Mouse (Mus musculus) left cerebral cortex, adult 2 months (tissue): ENCODE results near the gene Trat1. TPM values are rescaled to one million over a fixed set of nuclear protein-coding genes. Genes with fewer than 3 reads are reported as not detected.

Experiments
- DNase-seq, 2 experiments: peaks; one replicate each; pipeline ENCODE4 v3.0.0; 2021 to 2022; ENCODE audit warnings: low spot score in 2 of 2, mixed read lengths in 1 of 2; ENCODE audit errors: extremely low spot score in 1 of 2
- H3K27ac ChIP-seq: fragments of 200-600 bp; 2 replicates; pipeline ENCODE4 v1.8.1; 2022
- H3K4me3 ChIP-seq: fragments of 200-600 bp; 2 replicates; pipeline ENCODE4 v1.8.1; 2022
- CTCF ChIP-seq: fragments of 200-600 bp; IDR thresholded peaks from 2 replicates; pipeline ENCODE4 v1.8.1; 2022; ENCODE audit warnings: antibody characterized with exemption, mild to moderate bottlenecking, moderate library complexity
- intact Hi-C: fragments of 180-260 bp; cut with DNase I; formaldehyde crosslinking; loops from one replicate; pipeline ENCODE4 v1.15.1; 2025
- long read RNA-seq, 2 experiments: library from polyadenylated mRNA; stranded (forward); transcript quantifications; one replicate each; pipeline ENCODE4 v2.0.0; 2021; ENCODE audit warnings: borderline mapping rate in 2 of 2
- total RNA-seq, 2 experiments: library from RNA; stranded (reverse); gene quantifications; 2 replicates each; pipeline ENCODE4 v1.2.3; 2021

Trat1 gene
- under 1 TPM in 1 of 2 experiments, not detected in 1; 0.19 TPM for total RNA-seq
- long read RNA-seq, experiment 1 = 0 reads
- long read RNA-seq, experiment 2 = 0 reads

DNA sequence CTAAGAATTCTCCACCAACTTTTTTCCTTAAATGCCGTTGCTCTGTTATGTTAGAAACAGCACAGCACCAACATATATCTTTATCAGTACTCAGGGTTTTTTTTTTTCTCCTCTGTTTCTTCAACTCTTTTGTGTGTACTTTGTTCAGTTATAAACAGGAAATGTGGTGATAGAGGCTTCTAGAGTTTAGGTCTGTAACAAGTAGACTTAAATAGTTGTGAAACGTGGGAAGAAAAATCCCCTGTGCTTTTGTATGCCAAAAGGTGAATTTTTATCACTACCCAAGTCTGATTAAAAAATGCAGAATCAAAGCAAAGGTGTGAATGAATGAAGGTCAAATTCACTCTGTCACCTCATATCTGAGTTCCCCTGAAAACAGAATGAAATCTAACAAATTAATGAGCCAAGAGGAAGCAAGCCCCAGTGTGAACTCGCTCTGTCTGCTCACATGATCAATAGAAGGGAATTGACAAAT lies at the start of gene Trat1:
Gene Trat1, minus strand, starts transcription at position 51 of the 475 bp plus-strand sequence.
- TF ChIP-seq CTCF = no peak
- intact Hi-C loops = no loop called here
- Histone ChIP-seq H3K27ac (no peak within 1 kb of the TSS), H3K4me3 (no peak within 1 kb of the TSS)
- DNase-seq = no peak

DNA sequence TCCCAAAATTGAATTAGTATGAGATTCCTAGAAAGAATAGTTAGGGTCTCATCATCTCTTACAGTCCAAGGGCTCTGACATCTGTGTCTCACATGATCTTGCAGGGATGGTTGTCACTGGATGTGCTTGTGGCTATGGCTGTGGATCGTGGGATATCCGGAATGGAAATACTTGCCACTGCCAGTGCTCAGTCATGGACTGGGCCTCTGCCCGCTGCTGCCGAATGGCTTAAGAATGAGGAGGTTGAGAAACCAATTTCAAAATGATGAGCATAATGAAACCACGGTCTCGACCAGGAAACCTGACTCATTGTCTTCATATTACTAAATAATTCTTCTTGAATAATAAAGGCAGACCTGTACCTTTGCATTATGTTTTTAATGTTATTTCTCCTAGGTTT lies 46.7 kb upstream of the Trat1 start:
- no peak for TF ChIP-seq CTCF
- H3K4me3 ChIP-seq = no peak overlapping the region
- no peak overlapping the region for H3K27ac ChIP-seq
- no peak for DNase-seq
- intact Hi-C loops = no loop called here

DNA sequence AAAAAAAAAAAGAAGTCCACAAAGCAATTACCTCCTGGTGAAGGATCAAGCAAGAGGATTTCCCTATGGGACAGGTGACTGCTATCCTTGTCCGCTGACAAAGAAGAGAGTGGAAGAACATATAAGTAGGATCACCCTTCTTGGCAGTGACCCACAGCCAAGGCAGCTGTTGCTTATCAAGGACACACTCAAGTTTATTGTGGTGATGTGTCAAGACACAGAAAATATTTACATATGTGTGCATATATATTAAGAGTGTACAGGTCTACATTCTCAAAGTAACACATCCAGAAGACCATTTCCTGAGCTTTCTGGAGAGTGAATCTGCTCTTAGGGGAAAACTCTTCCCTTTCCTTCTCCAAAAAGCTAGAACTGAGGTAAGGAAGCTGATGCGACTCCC lies 44.9 kb upstream of the Trat1 start, which contains the start of gene Retnlb:
Gene Retnlb, plus strand, starts transcription at position 162 of the 400 bp plus-strand sequence.
- no peak for TF ChIP-seq CTCF
- H3K4me3 ChIP-seq = no peak within 1 kb of the TSS
- intact Hi-C loops = no loop called here
- no peak for DNase-seq
- no peak within 1 kb of the TSS for H3K27ac ChIP-seq

DNA sequence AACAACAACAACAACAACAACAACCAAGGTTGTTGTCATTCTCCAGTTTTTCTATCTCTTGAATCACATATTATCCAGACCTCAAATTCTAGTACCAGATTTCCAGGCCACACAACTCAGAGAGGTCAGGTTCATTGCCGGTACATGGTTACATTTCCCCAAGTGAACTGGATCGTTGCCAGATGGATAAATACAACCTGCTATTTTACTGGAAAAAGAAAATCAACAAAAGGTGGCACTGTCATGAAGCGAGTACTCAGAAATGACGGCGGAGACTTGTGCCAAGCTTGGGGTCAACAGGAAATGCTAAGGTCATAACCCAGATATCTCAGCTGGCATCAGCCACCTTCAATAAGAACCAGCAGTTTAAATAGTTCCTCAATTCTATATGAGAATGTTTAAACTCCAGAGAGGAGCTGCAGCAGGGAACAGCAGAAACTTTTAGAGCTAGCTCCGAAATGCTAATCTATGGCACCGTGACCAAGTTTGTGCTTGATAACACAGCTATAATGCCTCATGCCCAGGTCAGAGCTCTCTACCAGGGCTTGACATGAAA lies 40.1 kb upstream of the Trat1 start:
- intact Hi-C loops = no loop called here
- H3K27ac ChIP-seq = no peak overlapping the region
- no peak overlapping the region for H3K4me3 ChIP-seq
- no peak for TF ChIP-seq CTCF
- no peak for DNase-seq

DNA sequence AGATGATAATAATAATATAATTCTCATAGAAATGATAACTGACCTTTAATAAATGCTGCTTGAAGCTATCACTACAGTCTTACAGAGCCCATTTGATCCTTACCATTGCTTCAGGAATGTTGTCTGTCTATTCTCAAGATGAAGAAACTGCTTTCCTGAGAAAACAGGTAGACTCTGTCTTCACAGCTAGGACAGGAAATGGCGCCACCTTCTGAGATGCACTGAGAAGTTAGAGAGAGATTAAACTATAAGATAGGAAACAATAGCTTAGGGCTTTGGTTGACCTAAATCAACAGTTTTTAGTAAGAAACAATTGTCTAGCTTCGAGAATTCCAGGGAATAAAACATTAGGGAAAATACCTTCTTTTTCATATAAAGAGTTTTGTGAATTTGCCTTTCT lies 37.6 kb upstream of the Trat1 start:
- no peak overlapping the region for H3K4me3 ChIP-seq
- intact Hi-C loops = no loop called here
- TF ChIP-seq CTCF = peak; percentile 20
- no peak for DNase-seq
- H3K27ac ChIP-seq = no peak overlapping the region

DNA sequence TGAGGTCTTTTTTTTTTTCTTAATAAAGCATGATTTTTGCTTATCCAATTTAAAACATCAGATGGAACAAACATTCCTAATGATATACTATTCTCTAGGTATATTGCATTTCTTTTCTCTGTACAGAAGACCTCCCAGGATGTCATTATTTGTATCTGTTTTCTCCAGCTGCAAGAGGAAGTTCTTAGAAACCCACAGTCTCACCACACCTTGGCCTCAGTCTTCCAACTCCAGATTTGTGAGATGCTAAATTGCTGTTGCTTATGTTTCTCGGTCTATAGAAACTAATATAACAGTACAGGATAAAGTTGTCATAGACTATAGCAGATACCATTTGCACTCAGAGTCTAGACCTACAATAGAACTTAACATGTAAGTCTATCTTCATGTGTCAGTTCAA lies 34.7 kb upstream of the Trat1 start:
- intact Hi-C loops = no loop called here
- H3K27ac ChIP-seq = no peak overlapping the region
- no peak for TF ChIP-seq CTCF
- H3K4me3 ChIP-seq = no peak overlapping the region
- DNase-seq = no peak

DNA sequence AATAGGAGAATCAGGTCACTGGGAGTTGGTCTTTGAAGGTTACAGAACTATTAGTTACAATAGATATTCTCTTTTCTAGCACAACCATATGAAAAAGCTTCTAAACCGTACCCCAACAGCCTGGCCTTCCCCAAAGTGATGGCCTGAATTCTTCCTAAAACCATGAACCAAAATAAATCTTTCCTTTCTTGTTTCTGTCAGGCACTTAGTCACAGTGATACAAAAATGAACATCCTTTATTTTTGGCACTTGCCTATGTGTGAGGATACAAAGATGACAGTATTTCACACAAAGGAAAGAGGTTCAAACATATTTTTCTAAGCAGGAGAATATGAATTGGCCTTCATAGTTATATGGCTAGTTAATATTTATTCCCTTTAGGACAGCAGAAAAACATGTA lies 33.6 kb upstream of the Trat1 start:
- DNase-seq = no peak
- intact Hi-C loops = no loop called here
- H3K4me3 ChIP-seq = no peak overlapping the region
- H3K27ac ChIP-seq = no peak overlapping the region
- no peak for TF ChIP-seq CTCF

DNA sequence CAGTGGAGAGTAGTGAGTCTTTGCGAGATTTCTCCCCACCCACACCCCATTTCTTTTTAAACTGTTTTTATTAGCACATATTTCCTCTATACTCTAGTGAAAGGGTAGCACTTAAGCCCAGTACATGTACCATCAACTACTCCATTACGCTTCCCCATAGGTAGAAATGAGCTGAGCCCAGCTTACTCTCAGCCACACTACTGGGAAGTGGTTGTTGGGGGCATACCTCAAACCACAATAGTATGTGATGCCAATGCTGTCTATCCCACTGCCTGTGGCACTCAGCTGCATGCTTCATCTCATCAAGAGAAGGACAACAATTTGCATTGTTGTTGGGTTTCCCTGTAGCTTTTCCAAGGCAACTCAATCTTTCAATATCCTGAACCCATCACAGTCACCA lies 29.1 kb upstream of the Trat1 start:
- no peak overlapping the region for H3K27ac ChIP-seq
- TF ChIP-seq CTCF = no peak
- intact Hi-C loops = no loop called here
- no peak for DNase-seq
- H3K4me3 ChIP-seq = no peak overlapping the region

DNA sequence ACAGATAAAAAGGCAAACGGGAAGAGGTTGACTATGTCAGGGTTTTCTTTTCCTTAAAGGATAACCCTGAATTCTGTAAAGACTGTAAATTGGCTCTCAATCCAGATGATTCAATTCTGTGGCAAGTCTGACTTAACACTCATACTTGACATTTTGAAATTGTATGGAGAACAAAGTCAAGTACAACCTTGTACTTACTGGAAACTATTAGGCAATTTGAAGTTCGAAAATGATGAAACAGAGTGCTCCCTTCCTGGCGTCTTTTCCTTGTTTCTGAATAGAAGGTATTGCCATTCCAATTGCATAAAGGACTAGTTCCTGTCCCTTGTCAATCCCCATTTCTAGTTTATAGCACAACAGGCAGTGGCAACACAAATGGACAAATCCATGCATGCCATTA lies 27.6 kb upstream of the Trat1 start:
- no peak overlapping the region for H3K4me3 ChIP-seq
- no peak overlapping the region for H3K27ac ChIP-seq
- no peak for TF ChIP-seq CTCF
- DNase-seq = no peak
- intact Hi-C loops = no loop called here

DNA sequence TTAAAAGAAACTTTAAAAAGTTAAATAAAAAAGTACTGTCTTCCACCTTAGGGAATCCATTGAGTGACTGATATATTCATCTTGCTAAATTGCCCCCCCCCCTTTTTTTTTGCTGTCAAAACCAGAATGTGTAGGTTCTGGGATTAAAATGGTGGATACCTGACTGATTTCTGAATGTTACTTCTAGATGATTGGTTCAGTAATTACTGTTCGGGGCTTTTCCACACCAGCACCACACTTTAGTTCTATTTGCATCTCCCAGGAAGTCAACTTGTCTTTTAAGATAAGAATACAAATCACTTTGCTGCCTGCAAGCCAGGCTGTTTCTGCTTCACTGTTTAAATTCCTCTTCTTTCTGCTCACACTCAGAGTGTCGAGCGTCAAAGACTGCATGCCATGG lies 26.5 kb upstream of the Trat1 start:
- H3K4me3 ChIP-seq = no peak overlapping the region
- TF ChIP-seq CTCF = no peak
- no peak for DNase-seq
- no peak overlapping the region for H3K27ac ChIP-seq
- intact Hi-C loops = no loop called here

DNA sequence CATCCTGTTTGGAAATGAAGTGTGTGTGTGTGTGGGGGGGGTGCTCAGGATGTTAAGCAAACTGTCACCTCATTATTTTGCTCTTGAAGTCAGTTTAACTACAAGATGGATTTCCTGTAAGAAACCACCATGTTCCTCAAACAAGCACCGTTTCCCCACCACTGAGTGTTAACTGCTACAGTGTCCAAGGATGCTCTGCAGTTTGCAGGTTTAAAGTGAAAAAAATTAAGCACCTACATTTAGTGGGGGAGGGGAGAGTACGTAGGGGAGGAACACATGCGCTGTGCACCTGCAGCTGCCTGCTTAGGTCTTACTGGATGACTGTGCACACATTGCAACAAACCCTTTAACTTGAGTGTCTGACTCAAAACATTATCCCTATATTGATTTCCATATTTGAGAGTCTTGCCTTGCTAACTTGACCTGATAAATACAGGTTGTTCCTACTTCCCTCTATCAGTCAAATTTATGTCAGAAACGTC lies 16.9 kb upstream of the Trat1 start:
- Histone ChIP-seq H3K4me3 (no peak overlapping the region), H3K27ac (no peak overlapping the region)
- no peak for DNase-seq
- no peak for TF ChIP-seq CTCF
- intact Hi-C loops = no loop called here

DNA sequence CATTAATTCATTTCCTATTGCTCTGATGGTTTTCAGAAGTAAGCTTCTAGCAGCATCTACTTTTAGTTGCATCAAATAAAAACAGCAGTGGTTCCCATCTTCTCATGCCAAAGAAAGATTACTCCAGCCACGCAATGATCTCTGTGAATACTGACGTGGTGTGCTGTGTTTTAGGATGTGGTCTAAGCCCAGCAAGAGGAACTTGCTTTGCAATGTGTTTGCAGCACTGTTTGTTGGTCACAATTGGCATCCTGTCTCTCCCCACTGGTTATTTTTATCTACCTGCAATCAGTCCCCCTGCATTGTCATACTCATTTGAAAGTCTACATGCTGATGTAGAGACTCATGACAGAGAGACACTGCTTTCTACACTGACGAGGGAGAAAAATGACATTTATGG lies 14.4 kb upstream of the Trat1 start:
- TF ChIP-seq CTCF = no peak
- Histone ChIP-seq H3K27ac (no peak overlapping the region), H3K4me3 (no peak overlapping the region)
- DNase-seq = no peak
- intact Hi-C loops = no loop called here

DNA sequence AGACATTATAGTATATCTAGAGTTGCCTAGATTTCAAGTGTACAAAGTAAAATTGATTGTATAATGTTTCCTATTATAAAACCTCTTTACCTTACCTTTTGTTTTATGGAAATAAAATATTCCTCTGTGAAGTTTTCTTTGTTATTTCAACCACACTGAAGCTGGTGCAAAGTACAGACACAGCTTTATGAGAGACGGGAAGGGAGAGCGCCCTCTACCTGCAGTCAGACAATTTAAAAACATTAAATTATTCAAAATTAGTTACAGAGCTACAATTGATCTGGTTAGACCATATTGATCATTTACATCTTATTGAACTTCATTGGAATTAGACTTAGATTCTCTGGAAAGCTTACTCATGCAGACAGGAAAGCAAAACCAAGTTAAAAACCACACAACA lies 5.4 kb upstream of the Trat1 start:
- intact Hi-C loops = no loop called here
- DNase-seq = no peak
- peak; percentile 20; the same call in 1 of the 2 replicates for TF ChIP-seq CTCF
- H3K4me3 ChIP-seq = no peak overlapping the region
- H3K27ac ChIP-seq = no peak overlapping the region
